In genomic region chr8:107827500-107828125, GRCm38 (mm10) we compare ENCODE assay signal across 19 mouse cellular contexts.
DNase-seq lines count a peak whose midpoint lies in the region; ATAC-seq and TF ChIP-seq lines count a peak whose summit lies in the region.
"Had no signal": no experiment of that assay in that cellular context is flagged by ENCODE, and none has a peak within 500 bp of the region (broad histone marks: within the 10 kb centered on the region; RNA-seq: fewer than 3 reads in every experiment).

No protein-coding gene starts in this region.

- H3K4me3 ChIP-seq in forebrain, embryonic 12.5 days (replicated peaks): no peak overlapping the region
- H3K4me3 ChIP-seq in forebrain, postnatal 0 days (ENCODE audit: low read depth, low read length): no peak overlapping the region
- 0 out of 2 replicates have a peak overlapping the region, but pooled peaks have one; percentile 2 for H3K4me3 ChIP-seq in embryonic facial prominence, embryonic 13.5 days
- H3K4me3 ChIP-seq in limb, embryonic 13.5 days: no peak overlapping the region
- H3K4me3 ChIP-seq: erythroblast, embryonic 14.5 days; heart, embryonic 15.5 days; liver, embryonic 15.5 days; midbrain, embryonic 12.5 days; myocyte had no signal

- intact Hi-C loops in heart, postnatal 10 days (cut with DNase I): no loop called here

- H3K9ac ChIP-seq in forebrain, embryonic 12.5 days: no peak overlapping the region
- H3K9ac ChIP-seq in forebrain, postnatal 0 days: no peak overlapping the region
- no peak overlapping the region for H3K9ac ChIP-seq in embryonic facial prominence, embryonic 13.5 days
- no peak overlapping the region for H3K9ac ChIP-seq in limb, embryonic 13.5 days
- H3K9ac ChIP-seq: heart, embryonic 15.5 days; hindbrain, embryonic 14.5 days; liver, embryonic 15.5 days; midbrain, embryonic 12.5 days had no signal

- H3K36me3 ChIP-seq in forebrain, embryonic 12.5 days (replicated peaks): no peaks in the 10 kb centered on the region
- H3K36me3 ChIP-seq in forebrain, postnatal 0 days (ENCODE audit: insufficient read depth): no peaks in the 10 kb centered on the region
- H3K36me3 ChIP-seq in embryonic facial prominence, embryonic 13.5 days: no peaks in the 10 kb centered on the region
- no peaks in the 10 kb centered on the region for H3K36me3 ChIP-seq in limb, embryonic 13.5 days
- H3K36me3 ChIP-seq: heart, embryonic 15.5 days; liver, embryonic 15.5 days; midbrain, embryonic 12.5 days had no signal

- H3K27ac ChIP-seq in forebrain, embryonic 12.5 days: 0 out of 2 replicates have a peak overlapping the region, but pooled peaks have one; percentile 13
- no peak overlapping the region for H3K27ac ChIP-seq in forebrain, postnatal 0 days (ENCODE audit: low read depth, low read length)
- peak overlapping the region; percentile 79 for H3K27ac ChIP-seq in embryonic facial prominence, embryonic 13.5 days
- H3K27ac ChIP-seq in limb, embryonic 13.5 days: peak overlapping the region; percentile 84
- H3K27ac ChIP-seq: heart, embryonic 15.5 days; hindbrain, embryonic 14.5 days; liver, embryonic 15.5 days; midbrain, embryonic 12.5 days had no signal

- ATAC-seq in forebrain, embryonic 12.5 days (ENCODE audit: low FRiP score): no peak
- ATAC-seq in forebrain, postnatal 0 days: no peak
- ATAC-seq in embryonic facial prominence, embryonic 13.5 days (ENCODE audit: insufficient number of reproducible peaks, insufficient read depth, low FRiP score, low TSS enrichment, low read depth): no peak
- peak; percentile 76; the same call in 1 of the 2 replicates for ATAC-seq in limb, embryonic 13.5 days (ENCODE audit: low FRiP score, low read depth)
- ATAC-seq: intestine, postnatal 0 days had no signal

- peaks cover 30% of the 10 kb centered on the region; the same call in 1 of the 2 replicates for H3K27me3 ChIP-seq in forebrain, embryonic 12.5 days
- H3K27me3 ChIP-seq in forebrain, postnatal 0 days (ENCODE audit: insufficient read depth, low read length): no peaks in the 10 kb centered on the region
- H3K27me3 ChIP-seq in embryonic facial prominence, embryonic 13.5 days: no peaks in the 10 kb centered on the region
- H3K27me3 ChIP-seq in limb, embryonic 13.5 days: no peaks in the 10 kb centered on the region
- H3K27me3 ChIP-seq: heart, embryonic 15.5 days had no signal

- DNase-seq in forebrain, postnatal 0 days: no peak
- peak; percentile 75 for DNase-seq in embryo, embryonic 10.5 days (ENCODE audit: low spot score)
- DNase-seq in spleen, adult 18-20 months: no peak
- no peak for DNase-seq in heart, postnatal 10 days
- DNase-seq: cerebellum, postnatal 14 days; kidney, postnatal 14 days; layer of hippocampus, adult 9-11 months; lung, postnatal 10 days; right cerebral cortex, postnatal 14 days had no signal

- no peak overlapping the region for H3K4me2 ChIP-seq in forebrain, embryonic 12.5 days
- H3K4me2 ChIP-seq in forebrain, postnatal 0 days (ENCODE audit: low read depth): no peak overlapping the region
- peak overlapping the region; percentile 40 for H3K4me2 ChIP-seq in embryonic facial prominence, embryonic 13.5 days
- peak overlapping the region; percentile 50 for H3K4me2 ChIP-seq in limb, embryonic 13.5 days (replicated peaks)
- H3K4me2 ChIP-seq: heart, embryonic 15.5 days; hindbrain, embryonic 14.5 days; liver, embryonic 15.5 days; midbrain, embryonic 12.5 days had no signal

- H3K4me1 ChIP-seq in forebrain, embryonic 12.5 days: peaks cover 12% of the 10 kb centered on the region
- peaks cover 3% of the 10 kb centered on the region; the same call in 1 of the 2 replicates for H3K4me1 ChIP-seq in forebrain, postnatal 0 days (ENCODE audit: insufficient read depth)
- peaks cover 24% of the 10 kb centered on the region for H3K4me1 ChIP-seq in embryonic facial prominence, embryonic 13.5 days
- H3K4me1 ChIP-seq in limb, embryonic 13.5 days: peaks cover 27% of the 10 kb centered on the region
- H3K4me1 ChIP-seq: liver, embryonic 15.5 days had no signal

- 82% methylated on average over 17 of the region's 17 CpGs for WGBS in forebrain, embryonic 12.5 days
- WGBS in forebrain, postnatal 0 days: 74% methylated on average over 17 of the region's 17 CpGs
- WGBS in embryonic facial prominence, embryonic 13.5 days: 27% methylated on average over 17 of the region's 17 CpGs
- 5% methylated on average over 17 of the region's 17 CpGs for WGBS in limb, embryonic 13.5 days

- TF ChIP-seq CTCF in forebrain, postnatal 0 days (IDR thresholded peaks at IDR 0.05; ENCODE audit: low read depth): no peak

- H3K9me3 ChIP-seq in forebrain, embryonic 12.5 days: no peaks in the 10 kb centered on the region
- H3K9me3 ChIP-seq in forebrain, postnatal 0 days (ENCODE audit: low read length): no peaks in the 10 kb centered on the region
- H3K9me3 ChIP-seq in embryonic facial prominence, embryonic 13.5 days: no peaks in the 10 kb centered on the region
- no peaks in the 10 kb centered on the region for H3K9me3 ChIP-seq in limb, embryonic 13.5 days
- H3K9me3 ChIP-seq: heart, embryonic 15.5 days; liver, embryonic 15.5 days; midbrain, embryonic 12.5 days had no signal

Comparison
In these comparisons a context has a peak if more than half of its experiments do, and no peak if none do; other contexts are left out.
1. H3K4me2 ChIP-seq: peak in embryonic facial prominence, embryonic 13.5 days (single experiment) and limb, embryonic 13.5 days (single experiment); none in forebrain, embryonic 12.5 days (single experiment) and forebrain, postnatal 0 days (single experiment).